Mouse (Mus musculus): ENCODE data around the gene Slc25a13. TPM values are rescaled to one million over a fixed set of nuclear protein-coding genes. Genes with fewer than 3 reads are reported as not detected.

Slc25a13 gene
- polyA plus RNA-seq, 1 experiment from 2014 or later = 37.9 TPM

- Histone ChIP-seq H3K4me3 (ENCODE audit: low read depth, low read length) (no peak overlapping the region), H3K36me3 (ENCODE audit: control insufficient read depth, insufficient read depth, low read length) (no peaks in the 10 kb centered on the region), H3K27ac (ENCODE audit: low read depth) (no peak overlapping the region), H3K4me2 (ENCODE audit: low read length) (no peak overlapping the region), H3K4me1 (replicated peaks; ENCODE audit: control insufficient read depth, insufficient read depth, low read length) (no peaks in the 10 kb centered on the region), H3K9ac (ENCODE audit: low read length) (no peak overlapping the region), H3K27me3 (replicated peaks; ENCODE audit: control insufficient read depth, insufficient read depth, low read length) (no peaks in the 10 kb centered on the region), H3K9me3 (ENCODE audit: control insufficient read depth, low read length) (no peaks in the 10 kb centered on the region)
- ATAC-seq (replicated peaks; ENCODE audit: low FRiP score, low TSS enrichment, low read depth) = no peak
- DNase-seq (ENCODE audit: low spot score) = no peak
- 52% methylated on average over 12 of the region's 12 CpGs for WGBS
Measured at GRCm38 (mm10) chr6:6004756-6005485, 212.1 kb downstream of the Slc25a13 start.

DNA sequence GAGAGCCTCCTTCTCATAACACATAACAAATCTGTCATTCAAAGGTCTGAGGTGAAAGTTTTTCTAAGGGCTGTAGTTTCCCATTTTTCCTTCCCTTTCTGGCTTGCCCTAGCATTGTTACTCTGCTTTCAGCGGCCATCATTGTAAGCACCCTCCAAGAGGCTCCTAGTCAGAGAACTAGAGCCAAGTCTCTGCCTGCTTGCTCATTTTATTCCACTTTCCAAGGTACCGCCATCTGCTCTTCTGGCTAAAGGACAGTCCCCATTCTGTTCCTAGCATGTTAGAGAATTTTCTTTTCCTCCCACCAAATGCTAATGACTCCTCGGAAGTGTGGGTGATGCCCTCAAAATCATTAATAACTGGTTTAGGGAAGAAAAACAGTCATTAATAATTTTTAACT, 214.9 kb downstream of the Slc25a13 start:
- 93% methylated on average over 3 of the region's 3 CpGs for WGBS
- no peaks in the 10 kb centered on the region for H3K36me3 ChIP-seq (ENCODE audit: control insufficient read depth, insufficient read depth, low read length)
- no peak for ATAC-seq (replicated peaks; ENCODE audit: low FRiP score, low TSS enrichment, low read depth)
- H3K4me3 ChIP-seq (ENCODE audit: low read depth, low read length) = no peak overlapping the region
- H3K9me3 ChIP-seq (ENCODE audit: control insufficient read depth, low read length) = no peaks in the 10 kb centered on the region
- DNase-seq (ENCODE audit: low spot score) = no peak
- H3K4me1 ChIP-seq (replicated peaks; ENCODE audit: control insufficient read depth, insufficient read depth, low read length) = no peaks in the 10 kb centered on the region
- H3K9ac ChIP-seq (ENCODE audit: low read length) = no peak overlapping the region
- H3K27ac ChIP-seq (ENCODE audit: low read depth) = no peak overlapping the region
- H3K27me3 ChIP-seq (replicated peaks; ENCODE audit: control insufficient read depth, insufficient read depth, low read length) = no peaks in the 10 kb centered on the region
- no peak overlapping the region for H3K4me2 ChIP-seq (ENCODE audit: low read length)

- WGBS = 76% methylated on average over 6 of the region's 6 CpGs
- no peaks in the 10 kb centered on the region for H3K27me3 ChIP-seq (replicated peaks; ENCODE audit: control insufficient read depth, insufficient read depth, low read length)
- H3K9me3 ChIP-seq (ENCODE audit: control insufficient read depth, low read length) = no peaks in the 10 kb centered on the region
- DNase-seq (ENCODE audit: low spot score) (no peak), ATAC-seq (replicated peaks; ENCODE audit: low FRiP score, low TSS enrichment, low read depth) (no peak)
- H3K9ac ChIP-seq (ENCODE audit: low read length) = no peak overlapping the region
- H3K4me1 ChIP-seq (replicated peaks; ENCODE audit: control insufficient read depth, insufficient read depth, low read length) = peaks cover under 1% of the 10 kb centered on the region; the same call in 1 of the 2 replicates
- no peak overlapping the region for H3K4me2 ChIP-seq (ENCODE audit: low read length)
- no peaks in the 10 kb centered on the region for H3K36me3 ChIP-seq (ENCODE audit: control insufficient read depth, insufficient read depth, low read length)
- H3K27ac ChIP-seq (ENCODE audit: low read depth) = no peak overlapping the region
- no peak overlapping the region for H3K4me3 ChIP-seq (ENCODE audit: low read depth, low read length)
Measured at GRCm38 (mm10) chr6:5997535-5997934, 219.4 kb downstream of the Slc25a13 start.

DNA sequence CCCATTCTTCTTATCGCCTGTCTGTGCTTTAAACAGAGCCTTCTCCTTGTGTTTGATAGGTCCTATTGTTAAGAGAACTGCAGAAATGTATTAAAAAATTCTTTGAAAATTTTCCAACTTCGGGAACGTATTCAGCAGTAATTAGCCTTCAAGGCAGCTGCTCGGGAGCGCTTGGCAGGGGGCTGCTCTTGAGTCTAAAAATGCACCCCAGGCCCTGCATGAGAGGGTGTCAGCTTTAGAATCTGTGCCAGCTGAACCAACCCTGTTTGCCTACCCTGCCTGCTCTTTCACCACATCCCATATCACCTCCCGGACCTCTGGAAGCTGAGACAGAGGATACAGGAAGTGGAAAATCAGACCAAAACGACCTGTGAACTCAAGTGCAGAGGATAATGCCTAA, 223.9 kb downstream of the Slc25a13 start:
- 56% methylated on average over 7 of the region's 7 CpGs for WGBS
- no peak for DNase-seq (ENCODE audit: low spot score)

DNA sequence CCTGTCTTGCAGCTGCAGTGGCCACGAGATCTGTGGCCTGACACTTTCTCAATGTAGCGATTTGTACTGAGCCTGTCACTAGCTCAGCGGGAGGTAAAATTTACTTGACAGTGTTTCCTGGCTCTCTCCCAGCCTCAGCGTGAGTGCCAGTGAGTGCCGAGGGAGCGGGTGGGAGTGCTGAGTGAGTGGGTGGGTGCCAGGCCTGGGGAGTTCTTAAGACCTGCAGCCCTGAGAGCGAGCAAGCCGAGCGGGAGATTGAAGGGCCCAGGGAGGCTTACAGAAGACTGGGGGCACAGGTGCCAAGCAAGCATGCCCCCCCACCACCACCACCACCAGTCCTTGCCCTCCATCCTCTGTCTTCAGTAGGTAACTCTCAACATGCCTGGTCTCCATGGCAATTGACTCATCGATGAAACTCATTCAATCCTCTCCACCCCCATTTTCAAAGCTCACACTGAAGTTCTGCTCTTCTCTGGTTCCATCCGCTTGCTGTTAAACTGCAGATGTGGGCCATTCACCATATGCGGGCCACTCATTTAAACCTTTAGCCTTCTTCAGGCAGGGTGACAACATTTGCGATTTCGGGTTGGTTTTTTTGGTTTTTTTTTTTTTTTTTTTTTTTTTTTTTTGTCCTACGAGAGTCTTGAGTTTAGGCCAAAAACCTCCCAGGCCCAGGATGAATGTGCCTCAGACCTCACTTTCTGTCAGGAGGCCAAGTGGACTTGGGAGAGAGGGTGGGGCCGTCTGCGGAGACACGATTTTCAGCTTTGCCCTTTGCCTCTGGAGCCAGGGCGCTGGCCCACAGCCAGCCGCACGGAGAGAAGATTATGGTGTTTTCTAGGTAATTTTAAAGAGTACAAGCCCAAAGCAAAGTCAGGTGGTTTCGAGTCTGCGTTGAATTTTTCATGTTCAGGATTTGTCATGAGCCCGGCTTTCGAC, 224.9 kb downstream of the Slc25a13 start:
- no peaks in the 10 kb centered on the region for H3K9me3 ChIP-seq (ENCODE audit: control insufficient read depth, low read length)
- DNase-seq (ENCODE audit: low spot score) = no peak
- no peak overlapping the region for H3K9ac ChIP-seq (ENCODE audit: low read length)
- no peak overlapping the region for H3K27ac ChIP-seq (ENCODE audit: low read depth)
- no peak overlapping the region for H3K4me2 ChIP-seq (ENCODE audit: low read length)
- ATAC-seq (replicated peaks; ENCODE audit: low FRiP score, low TSS enrichment, low read depth) = no peak
- no peaks in the 10 kb centered on the region for H3K36me3 ChIP-seq (ENCODE audit: control insufficient read depth, insufficient read depth, low read length)
- 52% methylated on average over 25 of the region's 25 CpGs for WGBS
- H3K4me1 ChIP-seq (replicated peaks; ENCODE audit: control insufficient read depth, insufficient read depth, low read length) = peaks cover 4% of the 10 kb centered on the region; the same call in 1 of the 2 replicates
- H3K4me3 ChIP-seq (ENCODE audit: low read depth, low read length) = no peak overlapping the region
- H3K27me3 ChIP-seq (replicated peaks; ENCODE audit: control insufficient read depth, insufficient read depth, low read length) = no peaks in the 10 kb centered on the region

More for the DNA sequence above, 223.9 kb downstream of the Slc25a13 start:
- Histone ChIP-seq H3K9me3 (ENCODE audit: control insufficient read depth, low read length) (no peaks in the 10 kb centered on the region), H3K9ac (ENCODE audit: low read length) (no peak overlapping the region), H3K4me1 (replicated peaks; ENCODE audit: control insufficient read depth, insufficient read depth, low read length) (peaks cover 4% of the 10 kb centered on the region; the same call in 1 of the 2 replicates), H3K4me3 (ENCODE audit: low read depth, low read length) (no peak overlapping the region), H3K27me3 (replicated peaks; ENCODE audit: control insufficient read depth, insufficient read depth, low read length) (no peaks in the 10 kb centered on the region), H3K36me3 (ENCODE audit: control insufficient read depth, insufficient read depth, low read length) (no peaks in the 10 kb centered on the region), H3K27ac (ENCODE audit: low read depth) (no peak overlapping the region), H3K4me2 (ENCODE audit: low read length) (no peak overlapping the region)
- no peak for ATAC-seq (replicated peaks; ENCODE audit: low FRiP score, low TSS enrichment, low read depth)

- no peaks in the 10 kb centered on the region for H3K9me3 ChIP-seq (ENCODE audit: control insufficient read depth, low read length)
- no peak overlapping the region for H3K4me2 ChIP-seq (ENCODE audit: low read length)
- H3K4me1 ChIP-seq (replicated peaks; ENCODE audit: control insufficient read depth, insufficient read depth, low read length) = peaks cover 4% of the 10 kb centered on the region; the same call in 1 of the 2 replicates
- ATAC-seq (replicated peaks; ENCODE audit: low FRiP score, low TSS enrichment, low read depth) (no peak), DNase-seq (ENCODE audit: low spot score) (no peak)
- H3K9ac ChIP-seq (ENCODE audit: low read length) = no peak overlapping the region
- no peak overlapping the region for H3K27ac ChIP-seq (ENCODE audit: low read depth)
- no peaks in the 10 kb centered on the region for H3K27me3 ChIP-seq (replicated peaks; ENCODE audit: control insufficient read depth, insufficient read depth, low read length)
- H3K4me3 ChIP-seq (ENCODE audit: low read depth, low read length) = no peak overlapping the region
- H3K36me3 ChIP-seq (ENCODE audit: control insufficient read depth, insufficient read depth, low read length) = no peaks in the 10 kb centered on the region
- WGBS = 78% methylated on average over 6 of the region's 6 CpGs
Measured at GRCm38 (mm10) chr6:5991243-5991642, 225.7 kb downstream of the Slc25a13 start.
